Mouse (Mus musculus) midbrain, embryonic 14.5 days (tissue): ENCODE data around the gene Hist1h2bg. TPM values are rescaled to one million over a fixed set of nuclear protein-coding genes. Genes with fewer than 3 reads are reported as not detected.
"Not testable (repeated sequence)": the region's sequence is repeated elsewhere in the genome, so short reads cannot be mapped to it uniquely, and the experiment has no call there.

Experiments
- ATAC-seq: fragments of 200-750 bp; cut with Nextera tagmentation; 2 replicates; pipeline ENCODE4 v1.8.0; 2017; ENCODE audit warnings: moderate number of reproducible peaks, moderate library complexity; ENCODE audit not compliant: low FRiP score, low TSS enrichment
- DNase-seq: peaks from one replicate; pipeline ENCODE4 v3.0.0-alpha.2; 2015
- H3K27ac ChIP-seq: fragments of 300-500 bp; sonication (generic); replicated peaks from 2 replicates; pipeline ENCODE4 v1.5.1; 2014; ENCODE audit warnings: mild to moderate bottlenecking, low read depth, low read length, moderate library complexity
- H3K27me3 ChIP-seq: fragments of 300-500 bp; sonication (generic); 2 replicates; pipeline ENCODE4 v1.6.1; 2014; ENCODE audit warnings: low read length, control low read depth, mixed read lengths; ENCODE audit not compliant: control insufficient read depth, insufficient read depth
- H3K36me3 ChIP-seq: fragments of 300-500 bp; sonication (generic); 2 replicates; pipeline ENCODE4 v1.6.1; 2014; ENCODE audit warnings: low read length, control low read depth; ENCODE audit not compliant: control insufficient read depth, insufficient read depth
- H3K4me1 ChIP-seq: fragments of 300-500 bp; sonication (generic); 2 replicates; pipeline ENCODE4 v1.6.1; 2014; ENCODE audit warnings: mild to moderate bottlenecking, antibody characterized with exemption, low read length, control low read depth; ENCODE audit not compliant: control insufficient read depth, insufficient read depth
- H3K4me2 ChIP-seq: fragments of 300-500 bp; sonication (generic); 2 replicates; pipeline ENCODE4 v1.6.1; 2014; ENCODE audit warnings: mild to moderate bottlenecking, low read length, moderate library complexity
- H3K4me3 ChIP-seq: fragments of 300-500 bp; sonication (generic); replicated peaks from 2 replicates; pipeline ENCODE4 v1.5.1; 2014; ENCODE audit warnings: low read depth, low read length
- H3K9ac ChIP-seq: fragments of 300-500 bp; sonication (generic); replicated peaks from 2 replicates; pipeline ENCODE4 v1.6.1; 2014; ENCODE audit warnings: mild to moderate bottlenecking, low read length, moderate library complexity
- H3K9me3 ChIP-seq: fragments of 300-500 bp; sonication (generic); 2 replicates; pipeline ENCODE4 v1.6.1; 2016; ENCODE audit warnings: low read length, control low read depth, mixed read lengths; ENCODE audit not compliant: control insufficient read depth
- WGBS: fragments of 180-500 bp; shearing (Covaris S2); extraction: QIAGEN DNeasy Blood & Tissue Kit; methylation state at CpG from one replicate; pipeline ENCODE4 v1.1.7; 2014; 5-methylcytosine and 5-hydroxymethylcytosine counted together
- polyA plus RNA-seq: library from polyadenylated mRNA; unstranded; fragments of >200 nt; fragmentation: Nextera tagmentation; extraction: Ambion mirVana; gene quantifications from 2 replicates; pipeline ENCODE4 v1.2.1, GENCODE M21; 2014

The Hist1h2bg gene
- polyA plus RNA-seq, 1 experiment from 2014 or later = 1.4 TPM

- no peak for ATAC-seq
- peaks cover 16% of the 10 kb centered on the region for H3K4me1 ChIP-seq
- H3K9ac ChIP-seq = peak overlapping the region; percentile 60
- H3K27me3 ChIP-seq = no peaks in the 10 kb centered on the region
- no peaks in the 10 kb centered on the region for H3K36me3 ChIP-seq
- H3K9me3 ChIP-seq = no peaks in the 10 kb centered on the region
- no peak for DNase-seq
- H3K4me3 ChIP-seq = peak overlapping the region; percentile 51
- H3K4me2 ChIP-seq = peak overlapping the region; percentile 90
- H3K27ac ChIP-seq = peak overlapping the region; percentile 94
These were observed 13.1 kb downstream of the Hist1h2bg start for GRCm38 (mm10) chr13:23584331-23584730.

- no peaks in the 10 kb centered on the region for H3K27me3 ChIP-seq
- peak overlapping the region; percentile 60 for H3K9ac ChIP-seq
- no peaks in the 10 kb centered on the region for H3K36me3 ChIP-seq
- DNase-seq = peak; percentile 84
- H3K4me3 ChIP-seq = peak overlapping the region; percentile 51
- under 1% methylated on average over 21 of the region's 21 CpGs for WGBS
- H3K4me2 ChIP-seq = peak overlapping the region; percentile 90
- ATAC-seq = no peak
- peak overlapping the region; percentile 94 for H3K27ac ChIP-seq
- peaks cover 16% of the 10 kb centered on the region for H3K4me1 ChIP-seq
- no peaks in the 10 kb centered on the region for H3K9me3 ChIP-seq
These were observed 13.8 kb downstream of the Hist1h2bg start for GRCm38 (mm10) chr13:23585029-23585441.

- ATAC-seq (peak; percentile 90), DNase-seq (peak; percentile 91)
- Histone ChIP-seq H3K9ac (peak overlapping the region; percentile 60), H3K4me2 (peak overlapping the region; percentile 90), H3K4me1 (peaks cover 16% of the 10 kb centered on the region), H3K4me3 (peak overlapping the region; percentile 51), H3K27ac (peak overlapping the region; percentile 94)
- H3K9me3 ChIP-seq, H3K27me3 ChIP-seq, H3K36me3 ChIP-seq: not testable (repeated sequence)
- under 1% methylated on average over 31 of the region's 36 CpGs for WGBS
These were observed 14.4 kb downstream of the Hist1h2bg start for GRCm38 (mm10) chr13:23585442-23586098.

DNA sequence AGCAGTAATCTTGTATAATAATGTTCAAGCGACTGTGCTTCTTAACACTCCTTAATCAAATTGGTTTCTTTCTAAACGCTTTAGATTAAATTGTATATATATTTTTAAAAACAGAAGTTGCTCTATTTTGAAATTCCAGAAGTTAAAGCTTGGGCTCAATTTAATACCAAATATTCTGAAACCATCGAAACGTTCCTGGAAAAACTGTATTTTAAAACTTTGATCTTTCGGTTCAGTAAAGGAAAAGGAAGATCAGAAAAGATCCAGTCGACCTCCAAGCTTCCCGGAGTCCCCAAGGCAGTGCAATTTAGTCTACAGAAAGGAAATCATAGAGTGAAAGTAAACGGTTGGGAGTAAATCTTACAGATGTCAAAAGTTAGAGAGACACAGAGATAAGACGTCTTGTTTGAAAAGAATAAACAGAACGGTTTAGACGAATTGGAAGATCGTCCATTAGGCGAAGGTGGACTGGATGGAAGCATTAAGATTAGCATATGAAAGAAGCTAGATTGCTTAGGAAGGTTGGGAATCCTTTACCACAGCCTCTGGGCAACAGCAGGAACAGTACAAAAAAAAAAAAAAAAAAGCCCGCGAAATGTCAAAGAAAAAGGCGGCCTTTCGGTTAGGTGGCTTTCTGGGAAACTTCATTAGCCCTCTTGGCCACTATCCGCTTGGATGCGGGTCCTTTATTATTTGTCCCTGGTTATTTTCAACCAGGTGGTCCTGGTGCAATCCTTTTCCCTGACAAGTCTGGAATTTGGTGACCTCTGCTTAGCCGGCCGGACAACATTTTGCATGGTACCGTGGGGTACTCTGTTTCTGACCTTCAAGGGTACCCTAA is 15.1 kb downstream of the Hist1h2bg start:
- Histone ChIP-seq H3K4me3 (peak overlapping the region; percentile 51), H3K36me3 (no peaks in the 10 kb centered on the region), H3K9me3 (no peaks in the 10 kb centered on the region), H3K27me3 (no peaks in the 10 kb centered on the region), H3K4me2 (peak overlapping the region; percentile 90), H3K9ac (no peak overlapping the region; the same call in 1 of the 2 replicates), H3K27ac (peak overlapping the region; percentile 23; the same call in 1 of the 2 replicates), H3K4me1 (peaks cover 16% of the 10 kb centered on the region)
- WGBS = under 1% methylated on average over 22 of the region's 22 CpGs
- DNase-seq = peak; percentile 34
- ATAC-seq = no peak

- Histone ChIP-seq H3K9ac (no peak overlapping the region; the same call in 1 of the 2 replicates), H3K27ac (0 out of 2 replicates have a peak overlapping the region, but pooled peaks have one; percentile 23), H3K9me3 (no peaks in the 10 kb centered on the region), H3K4me3 (peak overlapping the region; percentile 51), H3K36me3 (no peaks in the 10 kb centered on the region), H3K27me3 (no peaks in the 10 kb centered on the region), H3K4me2 (peak overlapping the region; percentile 90), H3K4me1 (peaks cover 13% of the 10 kb centered on the region)
- 2% methylated on average over 1 of the region's 1 CpGs for WGBS
- no peak for DNase-seq
- ATAC-seq = no peak
These were observed 15.7 kb downstream of the Hist1h2bg start for GRCm38 (mm10) chr13:23586940-23587225.

DNA sequence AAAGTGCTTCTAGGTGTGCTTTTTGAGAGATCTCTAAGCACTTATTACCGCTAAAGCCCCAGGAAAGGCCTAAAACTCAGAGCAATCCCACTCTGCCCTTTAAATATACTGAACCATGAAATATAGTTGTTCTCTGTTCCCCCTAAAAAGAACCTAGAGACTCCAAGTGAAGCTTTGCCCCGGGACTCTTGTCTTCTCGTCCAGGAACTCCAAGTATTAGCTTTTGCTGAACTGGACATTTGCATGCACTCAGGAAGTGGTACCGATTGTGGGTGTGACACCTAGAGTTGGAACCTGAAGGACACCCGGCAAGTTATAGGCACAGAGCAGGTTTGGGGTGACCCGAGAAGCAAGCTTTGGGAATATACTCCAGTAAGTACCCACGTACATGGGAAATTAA is 20.0 kb downstream of the Hist1h2bg start:
- H3K4me2 ChIP-seq = no peak overlapping the region
- no peaks in the 10 kb centered on the region for H3K36me3 ChIP-seq
- no peaks in the 10 kb centered on the region for H3K27me3 ChIP-seq
- WGBS = 93% methylated on average over 7 of the region's 7 CpGs
- no peaks in the 10 kb centered on the region for H3K9me3 ChIP-seq
- H3K4me3 ChIP-seq = no peak overlapping the region
- ATAC-seq = no peak
- H3K9ac ChIP-seq = no peak overlapping the region
- H3K4me1 ChIP-seq = no peaks in the 10 kb centered on the region; the same call in 1 of the 2 replicates
- no peak for DNase-seq
- H3K27ac ChIP-seq = no peak overlapping the region

DNA sequence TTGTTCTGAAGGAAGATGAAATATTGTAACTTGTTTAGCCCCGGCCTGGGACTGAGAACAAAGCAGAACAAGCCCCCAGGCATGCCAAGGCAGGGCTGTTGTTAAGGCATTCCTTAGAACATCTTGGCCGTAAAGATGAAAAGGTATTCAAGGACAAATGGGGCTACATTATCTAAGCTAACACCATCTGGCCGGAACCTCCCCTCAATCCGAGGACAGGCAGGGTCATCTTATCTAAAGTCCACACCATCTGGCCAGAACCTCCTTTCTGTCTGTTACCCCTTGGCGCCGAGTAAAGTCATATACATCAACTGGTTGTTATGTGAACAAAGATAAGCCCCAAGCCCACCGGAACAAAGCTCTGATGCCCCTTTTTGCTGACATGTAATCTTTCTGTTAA is 20.7 kb downstream of the Hist1h2bg start:
- not testable (repeated sequence) for H3K27me3 ChIP-seq, H3K4me3 ChIP-seq, H3K9me3 ChIP-seq, H3K4me2 ChIP-seq, DNase-seq, H3K4me1 ChIP-seq, H3K27ac ChIP-seq, ATAC-seq, H3K9ac ChIP-seq, H3K36me3 ChIP-seq
- 97% methylated on average over 7 of the region's 7 CpGs for WGBS

DNA sequence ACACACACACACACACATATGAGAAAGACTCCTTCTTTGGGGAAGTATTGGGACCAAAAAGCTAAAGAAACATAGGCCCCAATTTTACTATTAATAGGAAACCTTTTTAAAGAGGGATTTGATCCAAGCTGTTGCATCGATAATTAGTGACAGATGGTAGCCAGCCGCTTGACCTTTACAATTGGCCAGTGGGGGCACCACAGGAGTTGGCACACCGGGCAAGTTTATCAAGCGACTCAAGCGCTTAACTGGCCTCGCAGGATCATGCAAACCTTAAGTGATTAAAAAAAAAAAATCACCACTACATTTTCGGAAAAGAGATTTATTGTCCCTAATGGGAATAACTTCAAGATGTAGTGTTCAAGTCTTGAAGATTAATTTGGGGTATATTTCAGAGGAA is 21.4 kb downstream of the Hist1h2bg start:
- no peak overlapping the region for H3K27ac ChIP-seq
- H3K27me3 ChIP-seq = no peaks in the 10 kb centered on the region
- H3K9me3 ChIP-seq = no peaks in the 10 kb centered on the region
- H3K36me3 ChIP-seq = no peaks in the 10 kb centered on the region
- H3K4me3 ChIP-seq = no peak overlapping the region
- no peak overlapping the region for H3K9ac ChIP-seq
- DNase-seq (no peak), ATAC-seq (no peak)
- no peak overlapping the region for H3K4me2 ChIP-seq
- WGBS = 89% methylated on average over 7 of the region's 7 CpGs
- no peaks in the 10 kb centered on the region for H3K4me1 ChIP-seq
